Mouse (Mus musculus) heart, postnatal 0 days (tissue): Measurements from ENCODE around the gene Pde4d. TPM values are rescaled to one million over a fixed set of nuclear protein-coding genes. Genes with fewer than 3 reads are reported as not detected.

Experiments
- ATAC-seq: fragments of 200-750 bp; cut with Nextera tagmentation; 2 replicates; pipeline ENCODE4 v1.8.0; 2017; ENCODE audit warnings: low read depth, moderate number of reproducible peaks, moderate library complexity; ENCODE audit not compliant: insufficient read depth
- DNase-seq: peaks from one replicate; pipeline ENCODE4 v3.0.0-alpha.2; 2016; ENCODE audit warnings: low spot score
- H3K27ac ChIP-seq: fragments of 300-500 bp; sonication (generic); 2 replicates; pipeline ENCODE4 v1.5.1; 2014; ENCODE audit warnings: low read depth, mild to moderate bottlenecking
- H3K27me3 ChIP-seq: fragments of 300-500 bp; sonication (generic); 2 replicates; pipeline ENCODE4 v1.6.1; 2014; ENCODE audit warnings: low read length, mixed read lengths; ENCODE audit not compliant: control insufficient read depth, insufficient read depth
- H3K36me3 ChIP-seq: fragments of 300-500 bp; sonication (generic); replicated peaks from 2 replicates; pipeline ENCODE4 v1.6.1; 2014; ENCODE audit warnings: low read length, mixed read lengths; ENCODE audit not compliant: control insufficient read depth, insufficient read depth
- H3K4me1 ChIP-seq: fragments of 300-500 bp; sonication (generic); 2 replicates; pipeline ENCODE4 v1.6.1; 2014; ENCODE audit warnings: antibody characterized with exemption; ENCODE audit not compliant: control insufficient read depth, insufficient read depth
- H3K4me2 ChIP-seq: fragments of 300-500 bp; sonication (generic); 2 replicates; pipeline ENCODE4 v1.6.1; 2014; ENCODE audit warnings: low read depth, mild to moderate bottlenecking, low read length, moderate library complexity
- H3K4me3 ChIP-seq: fragments of 300-500 bp; sonication (generic); 2 replicates; pipeline ENCODE4 v1.5.1; 2014; ENCODE audit warnings: low read depth, low read length
- H3K9ac ChIP-seq: fragments of 300-500 bp; sonication (generic); replicated peaks from 2 replicates; pipeline ENCODE4 v1.6.1; 2014; ENCODE audit warnings: low read depth, low read length, mixed read lengths
- H3K9me3 ChIP-seq: fragments of 300-500 bp; sonication (generic); replicated peaks from 2 replicates; pipeline ENCODE4 v1.6.1; 2016; ENCODE audit warnings: low read length; ENCODE audit not compliant: control insufficient read depth
- CTCF ChIP-seq: IDR thresholded peaks from 2 replicates; pipeline ENCODE4 v1.5.1; 2016; ENCODE audit warnings: antibody characterized with exemption, control low read depth, low read depth
- EP300 ChIP-seq: IDR thresholded peaks from 2 replicates; pipeline ENCODE4 v1.6.1; 2016; ENCODE audit warnings: antibody characterized with exemption, low read depth
- WGBS: fragments of 180-500 bp; shearing (Covaris S2); extraction: QIAGEN DNeasy Blood & Tissue Kit; methylation state at CpG from one replicate; pipeline ENCODE4 v1.1.7; 2014; 5-methylcytosine and 5-hydroxymethylcytosine counted together
- polyA plus RNA-seq: library from polyadenylated mRNA; unstranded; fragments of >200 nt; fragmentation: Nextera tagmentation; extraction: Ambion mirVana; gene quantifications from 2 replicates; pipeline ENCODE4 v1.2.1, GENCODE M21; 2015
- total RNA-seq: library from RNA; depleted of rRNA; stranded (reverse); fragments of >200 nt; gene quantifications from 2 replicates; pipeline ENCODE4 v1.2.3, GENCODE M21; 2014; ENCODE audit warnings: low replicate concordance

Gene Pde4d
- total and polyA plus RNA-seq, 2 experiments from 2014 or later: 21.9 to 58.0 TPM

DNA sequence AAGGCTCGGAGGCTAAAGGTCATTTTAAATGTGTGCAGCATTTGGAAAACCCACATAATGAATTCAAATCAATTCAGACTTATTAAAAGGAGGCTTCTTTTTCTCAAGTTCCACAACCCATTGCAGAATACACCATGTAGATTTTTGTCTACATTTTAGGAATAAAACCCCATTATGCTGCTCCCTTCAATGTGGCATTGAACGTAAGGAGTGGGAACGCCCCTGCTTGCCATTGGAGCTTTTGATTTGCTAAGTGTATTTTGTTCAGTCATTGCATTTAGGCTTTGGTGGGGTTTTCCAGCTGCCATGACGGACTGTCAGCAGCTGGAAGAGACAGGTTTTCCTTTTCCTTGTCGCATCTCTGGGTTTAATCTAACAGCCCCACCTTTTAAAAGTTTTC lies 1256.8 kb downstream of the Pde4d start:
- H3K27me3 ChIP-seq: no peaks in the 10 kb centered on the region
- H3K9ac ChIP-seq: no peak overlapping the region
- H3K36me3 ChIP-seq: no peaks in the 10 kb centered on the region
- DNase-seq (no peak), ATAC-seq (no peak)
- no peak overlapping the region for H3K4me2 ChIP-seq
- TF ChIP-seq CTCF (no peak), EP300 (no peak)
- H3K27ac ChIP-seq: no peak overlapping the region
- 93% methylated on average over 5 of the region's 5 CpGs for WGBS
- no peak overlapping the region for H3K4me3 ChIP-seq
- H3K9me3 ChIP-seq: no peaks in the 10 kb centered on the region
- H3K4me1 ChIP-seq: peaks cover 25% of the 10 kb centered on the region

DNA sequence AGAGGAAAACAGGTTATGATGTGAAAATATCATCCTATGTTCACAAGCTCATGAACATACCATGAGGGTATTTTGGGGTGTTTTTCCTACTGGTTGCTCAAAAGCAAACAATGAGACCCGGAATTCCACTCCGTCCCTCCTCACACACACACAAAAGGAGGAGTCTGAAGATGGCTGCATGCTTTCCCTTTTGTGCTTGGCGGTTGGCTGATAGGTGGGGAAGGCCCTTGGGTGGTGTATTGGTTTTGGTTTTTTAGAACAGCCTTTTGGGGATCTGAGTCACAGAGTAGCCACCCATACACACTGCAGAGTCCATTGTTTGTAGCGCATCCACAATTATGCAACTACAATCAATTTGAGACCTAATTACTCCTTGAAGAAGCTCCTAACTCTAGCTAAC lies 1257.4 kb downstream of the Pde4d start:
- Histone ChIP-seq H3K27ac (no peak overlapping the region), H3K9ac (no peak overlapping the region), H3K4me2 (no peak overlapping the region), H3K27me3 (no peaks in the 10 kb centered on the region), H3K4me1 (peaks cover 25% of the 10 kb centered on the region), H3K36me3 (no peaks in the 10 kb centered on the region), H3K9me3 (no peaks in the 10 kb centered on the region), H3K4me3 (no peak overlapping the region)
- 83% methylated on average over 4 of the region's 4 CpGs for WGBS
- ATAC-seq (no peak), DNase-seq (no peak)
- TF ChIP-seq EP300 (no peak), CTCF (no peak)

DNA sequence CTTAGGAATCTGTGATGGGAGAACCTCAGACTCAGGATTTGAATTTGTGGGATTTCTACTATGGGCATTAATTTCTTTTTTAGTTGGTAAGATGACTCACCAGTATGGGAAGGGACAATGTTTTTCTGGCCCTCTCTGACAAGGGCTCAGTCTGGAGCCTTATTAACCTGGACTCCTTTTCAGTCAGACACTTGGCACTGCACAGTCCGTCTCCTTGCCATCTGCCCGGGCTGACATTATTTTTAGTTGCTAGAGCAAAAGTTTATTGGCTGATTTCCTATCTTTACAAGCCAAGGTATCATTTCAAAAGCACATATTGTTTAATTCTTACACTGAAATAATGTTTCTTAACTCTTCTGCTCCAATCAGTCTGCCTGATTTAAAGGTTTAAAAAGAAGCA lies 1258.6 kb downstream of the Pde4d start:
- no peaks in the 10 kb centered on the region for H3K27me3 ChIP-seq
- no peak for DNase-seq
- no peak for ATAC-seq
- TF ChIP-seq CTCF (no peak), EP300 (no peak)
- no peaks in the 10 kb centered on the region for H3K9me3 ChIP-seq
- no peak overlapping the region for H3K4me2 ChIP-seq
- peaks cover 22% of the 10 kb centered on the region for H3K4me1 ChIP-seq
- no peak overlapping the region for H3K9ac ChIP-seq
- no peak overlapping the region for H3K27ac ChIP-seq
- 19% methylated on average over 2 of the region's 2 CpGs for WGBS
- H3K4me3 ChIP-seq: no peak overlapping the region
- no peaks in the 10 kb centered on the region for H3K36me3 ChIP-seq

DNA sequence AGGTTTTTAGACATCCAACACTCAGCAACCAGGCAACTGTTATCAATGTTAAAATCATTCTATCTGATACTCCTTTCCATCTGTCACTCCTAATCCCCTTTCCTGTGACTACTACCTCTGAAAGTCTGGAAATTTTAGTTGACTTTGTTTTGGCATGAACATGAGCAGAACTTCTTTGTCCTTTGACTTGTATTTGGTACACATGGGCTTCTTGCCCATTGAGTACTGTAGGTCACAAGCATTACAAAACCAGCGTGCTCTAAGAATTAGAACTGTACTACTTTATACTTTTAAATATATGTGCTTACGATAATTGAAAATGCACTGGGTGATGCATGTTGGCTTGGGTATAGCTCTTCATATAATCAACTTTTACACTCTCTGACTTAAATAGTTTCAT lies 1264.8 kb downstream of the Pde4d start:
- 91% methylated on average over 2 of the region's 2 CpGs for WGBS

DNA sequence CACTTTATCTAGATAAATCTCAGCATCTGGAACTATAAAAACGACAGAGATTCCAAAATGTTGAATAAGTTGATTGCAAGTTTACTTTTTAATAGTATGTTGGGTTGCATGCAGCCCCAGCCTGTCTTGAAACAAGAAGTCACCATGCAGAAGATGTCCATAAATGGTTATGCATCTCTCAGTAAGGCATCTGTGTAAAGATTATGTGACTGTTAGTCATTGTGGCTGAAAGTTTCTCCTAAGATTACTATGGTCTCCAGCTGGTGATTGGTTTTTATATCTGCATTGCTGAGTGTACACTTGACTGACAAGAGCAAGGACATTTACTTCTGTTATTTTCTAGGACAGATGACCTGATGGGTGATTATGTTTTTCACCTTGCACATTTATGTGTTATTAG lies 1265.6 kb downstream of the Pde4d start:
- 36% methylated on average over 1 of the region's 1 CpGs for WGBS
- no peak overlapping the region for H3K4me2 ChIP-seq
- H3K4me3 ChIP-seq: no peak overlapping the region
- H3K9ac ChIP-seq: no peak overlapping the region
- no peak for DNase-seq
- TF ChIP-seq CTCF (no peak), EP300 (no peak)
- ATAC-seq: no peak
- no peaks in the 10 kb centered on the region for H3K27me3 ChIP-seq
- H3K36me3 ChIP-seq: no peaks in the 10 kb centered on the region
- H3K27ac ChIP-seq: no peak overlapping the region
- no peaks in the 10 kb centered on the region for H3K9me3 ChIP-seq
- H3K4me1 ChIP-seq: peaks cover 7% of the 10 kb centered on the region; the same call in 1 of the 2 replicates

More for the DNA sequence above, 1264.8 kb downstream of the Pde4d start:
- Histone ChIP-seq H3K4me3 (no peak overlapping the region), H3K4me2 (no peak overlapping the region), H3K9me3 (no peaks in the 10 kb centered on the region), H3K9ac (no peak overlapping the region), H3K27ac (no peak overlapping the region), H3K36me3 (no peaks in the 10 kb centered on the region), H3K27me3 (no peaks in the 10 kb centered on the region), H3K4me1 (peaks cover 7% of the 10 kb centered on the region; the same call in 1 of the 2 replicates)
- TF ChIP-seq CTCF (no peak), EP300 (no peak)
- DNase-seq (no peak), ATAC-seq (no peak)

DNA sequence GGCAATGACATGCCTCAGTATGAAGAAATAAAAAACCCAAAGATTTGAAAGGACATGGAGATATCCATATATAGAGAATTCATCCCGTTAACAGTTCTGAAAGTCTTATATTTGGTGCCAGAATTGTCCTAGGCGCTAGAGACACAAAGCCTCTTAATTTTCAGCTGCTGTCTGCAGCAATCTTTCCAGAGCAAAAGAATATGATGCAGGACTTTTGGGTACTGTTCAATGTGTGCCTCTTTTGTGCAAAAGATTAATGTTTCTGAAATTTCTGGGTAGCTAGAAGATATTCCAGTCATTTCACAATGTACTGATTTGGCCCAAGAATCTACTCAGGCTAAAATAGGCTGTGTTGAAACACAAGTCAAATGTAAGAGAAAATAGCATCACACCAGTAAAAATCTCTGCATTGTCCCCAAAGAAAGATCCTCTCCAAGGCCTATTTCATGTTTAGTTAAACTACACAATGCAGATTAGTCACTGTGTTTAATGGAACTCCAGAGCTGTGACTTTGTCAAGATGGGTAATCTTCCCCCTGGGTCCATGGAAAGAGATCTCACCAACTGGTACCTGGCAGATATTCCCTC lies 1270.5 kb downstream of the Pde4d start:
- Histone ChIP-seq H3K27me3 (no peaks in the 10 kb centered on the region), H3K9me3 (no peaks in the 10 kb centered on the region), H3K9ac (no peak overlapping the region), H3K27ac (no peak overlapping the region), H3K4me3 (no peak overlapping the region), H3K4me2 (no peak overlapping the region), H3K36me3 (no peaks in the 10 kb centered on the region), H3K4me1 (peaks cover 20% of the 10 kb centered on the region)
- TF ChIP-seq CTCF: no peak
- TF ChIP-seq EP300: no peak
- 82% methylated on average over 2 of the region's 2 CpGs for WGBS
- no peak for DNase-seq
- ATAC-seq: no peak
